Comparison of ENCODE assay signal across 9 mouse cellular contexts in genomic region chr1:91209785-91210184, GRCm38 (mm10). TPM values are rescaled to one million over a fixed set of nuclear protein-coding genes. Genes with fewer than 3 reads are reported as not detected.
A peak's percentile ranks its signal among the peaks of the same experiment; 100 is the strongest.
DNase-seq lines count a peak whose midpoint lies in the region; ATAC-seq and TF ChIP-seq lines count a peak whose summit lies in the region.
"Had no signal": no experiment of that assay in that cellular context is flagged by ENCODE, and none has a peak within 500 bp of the region (broad histone marks: within the 10 kb centered on the region; RNA-seq: fewer than 3 reads in every experiment).

No protein-coding gene starts in this region.

- WGBS in lung, embryonic 14.5 days = 71% methylated on average over 6 of the region's 6 CpGs
- WGBS in kidney, embryonic 15.5 days = 81% methylated on average over 6 of the region's 6 CpGs

- no peaks in the 10 kb centered on the region for H3K9me3 ChIP-seq in lung, embryonic 14.5 days (ENCODE audit: low read depth, low read length)
- H3K9me3 ChIP-seq in kidney, embryonic 15.5 days (replicated peaks) = no peaks in the 10 kb centered on the region
- H3K9me3 ChIP-seq: neural tube, embryonic 12.5 days had no signal

- no peak overlapping the region for H3K4me3 ChIP-seq in lung, embryonic 14.5 days (ENCODE audit: low read depth, low read length)
- H3K4me3 ChIP-seq in kidney, embryonic 15.5 days (replicated peaks) = no peak overlapping the region
- H3K4me3 ChIP-seq: neural tube, embryonic 12.5 days had no signal

- no peak for TF ChIP-seq CTCF in lung, embryonic 14.5 days (IDR thresholded peaks at IDR 0.05; ENCODE audit: low read depth)

- 0 out of 2 replicates have a peak, but pooled peaks cover 7% of the 10 kb centered on the region for H3K4me1 ChIP-seq in lung, embryonic 14.5 days (ENCODE audit: insufficient read depth)
- H3K4me1 ChIP-seq in kidney, embryonic 15.5 days = 0 out of 2 replicates have a peak, but pooled peaks cover 14% of the 10 kb centered on the region
- H3K4me1 ChIP-seq: neural tube, embryonic 12.5 days had no signal

- no peak overlapping the region for H3K27ac ChIP-seq in lung, embryonic 14.5 days (ENCODE audit: low read depth)
- H3K27ac ChIP-seq in kidney, embryonic 15.5 days = no peak overlapping the region
- H3K27ac ChIP-seq: neural tube, embryonic 12.5 days had no signal

- no peak overlapping the region for H3K4me2 ChIP-seq in lung, embryonic 14.5 days
- H3K4me2 ChIP-seq in kidney, embryonic 15.5 days = no peak overlapping the region
- H3K4me2 ChIP-seq: neural tube, embryonic 12.5 days had no signal

- H3K27me3 ChIP-seq in lung, embryonic 14.5 days (ENCODE audit: insufficient read depth, low read length) = no peaks in the 10 kb centered on the region
- no peaks in the 10 kb centered on the region for H3K27me3 ChIP-seq in kidney, embryonic 15.5 days
- H3K27me3 ChIP-seq: neural tube, embryonic 12.5 days had no signal

- no peak for ATAC-seq in lung, embryonic 14.5 days (ENCODE audit: insufficient read depth)
- no peak for ATAC-seq in kidney, embryonic 15.5 days (replicated peaks; ENCODE audit: low FRiP score)

- no peaks in the 10 kb centered on the region for H3K36me3 ChIP-seq in lung, embryonic 14.5 days (ENCODE audit: insufficient read depth)
- no peaks in the 10 kb centered on the region for H3K36me3 ChIP-seq in kidney, embryonic 15.5 days
- H3K36me3 ChIP-seq: neural tube, embryonic 12.5 days had no signal

- DNase-seq in lung, embryonic 14.5 days = peak; percentile 29
- DNase-seq in lung, postnatal 36 days = no peak
- DNase-seq in cerebellum, postnatal 10 days = peak; percentile 73 to 82
- DNase-seq in heart, adult 18-20 months = peak; percentile 79 to 89
- peak; percentile 65 to 71 for DNase-seq in layer of hippocampus, postnatal 25 days (ENCODE audit: extremely low spot score in 1 of 2, low spot score in 1 of 2)
- DNase-seq in ovary, postnatal 36 days (ENCODE audit: low spot score) = peak; percentile 59
- DNase-seq in kidney, adult 9 months = no peak

- H3K9ac ChIP-seq in lung, embryonic 14.5 days = no peak overlapping the region
- no peak overlapping the region for H3K9ac ChIP-seq in kidney, embryonic 15.5 days
- H3K9ac ChIP-seq: neural tube, embryonic 12.5 days had no signal

RNA-seq across cellular contexts. Expression of gene Ramp1, which starts 30.2 kb away (rescaled TPM):
- polyA plus RNA-seq in lung, embryonic 14.5 days (2014; fragmentation: Nextera tagmentation; extraction: Ambion mirVana) = 5.0 and 7.4 TPM in 2 replicates
- 1 to 10 TPM; 7.3 to 7.8 TPM for total RNA-seq in heart, adult 18-20 months (2021)
- 10 to 100 TPM; 61.6 to 63.1 TPM for total RNA-seq in layer of hippocampus, postnatal 25 days (2021)
- polyA plus RNA-seq in kidney, embryonic 15.5 days (2015; fragmentation: Nextera tagmentation; extraction: Ambion mirVana) = 2.4 and 2.5 TPM in 2 replicates

RNA-seq across cellular contexts. Expression of gene Ube2f, which starts 40.3 kb away (rescaled TPM):
- 77.9 and 78.0 TPM in 2 replicates for polyA plus RNA-seq in lung, embryonic 14.5 days (2014; fragmentation: Nextera tagmentation; extraction: Ambion mirVana)
- total RNA-seq in heart, adult 18-20 months (2021) = 10 to 100 TPM; 42.9 to 53.6 TPM
- total RNA-seq in layer of hippocampus, postnatal 25 days (2021) = 10 to 100 TPM; 47.7 to 54.2 TPM
- 72.6 and 77.9 TPM in 2 replicates for polyA plus RNA-seq in kidney, embryonic 15.5 days (2015; fragmentation: Nextera tagmentation; extraction: Ambion mirVana)

Comparison
In these comparisons a context has a peak if more than half of its experiments do, and no peak if none do; other contexts are left out.
1. DNase-seq: peak in lung, embryonic 14.5 days (single experiment), cerebellum, postnatal 10 days (2 of 2), heart, adult 18-20 months (2 of 2), layer of hippocampus, postnatal 25 days (2 of 2) and ovary, postnatal 36 days (single experiment); none in lung, postnatal 36 days (single experiment) and kidney, adult 9 months (single experiment).
2. RNA of gene Ramp1, which starts 30.2 kb away (total RNA-seq): 61.6 to 63.1 TPM in layer of hippocampus, postnatal 25 days; 7.3 to 7.8 TPM in heart, adult 18-20 months; every median in the first group is over 4 times any median in the second.